Mouse (Mus musculus): Measurements from ENCODE around the gene Ctf1. TPM values are rescaled to one million over a fixed set of nuclear protein-coding genes. Genes with fewer than 3 reads are reported as not detected.

Ctf1 gene
- polyA plus RNA-seq, 1 experiment = 8.3 TPM

DNA sequence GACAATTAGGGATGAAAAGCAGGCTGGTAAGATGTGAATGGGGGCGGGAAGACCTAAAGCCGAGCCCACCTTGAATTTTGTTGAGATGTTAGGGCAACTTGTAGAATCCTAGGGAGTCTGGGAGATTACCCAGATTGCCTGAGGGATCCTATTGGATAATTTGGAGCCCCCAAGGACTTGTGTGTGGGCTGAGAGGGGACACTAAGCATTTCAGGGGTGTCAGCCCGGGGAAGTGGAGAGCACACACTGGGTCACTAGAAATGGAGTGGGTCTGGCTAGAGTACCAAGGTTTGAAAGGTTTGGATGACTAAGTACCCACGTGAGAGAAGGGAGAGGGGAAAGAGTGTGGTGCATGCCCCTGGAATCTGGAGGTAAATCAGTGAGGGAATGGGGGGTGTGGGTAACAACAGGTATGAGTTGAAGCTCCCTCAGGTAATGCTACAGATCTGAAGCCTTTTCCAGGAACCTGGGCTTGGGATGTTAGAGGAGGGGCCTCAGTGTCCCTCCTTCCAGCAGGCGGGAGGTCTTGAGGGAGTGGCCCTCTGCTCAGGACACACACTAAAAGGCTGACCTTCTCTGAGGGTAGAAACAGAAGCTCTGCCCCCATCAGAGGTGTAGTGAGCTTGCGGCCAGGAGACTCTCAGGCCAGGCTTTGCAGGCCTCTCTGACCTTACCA, 35.2 kb downstream of the Ctf1 start:
- H3K4me3 ChIP-seq (ENCODE audit: low read depth, low read length) = no peak overlapping the region
- no peak overlapping the region for H3K27ac ChIP-seq (ENCODE audit: insufficient read depth, low read depth, low read length)
- H3K36me3 ChIP-seq (ENCODE audit: control insufficient read depth, insufficient read depth, low read length) = peaks cover 32% of the 10 kb centered on the region
- TF ChIP-seq CTCF (IDR thresholded peaks at IDR 0.05; ENCODE audit: extremely low read depth, insufficient read length, insufficient replicate concordance, low read depth, low read length) (no peak), POLR2A (IDR thresholded peaks at IDR 0.05; ENCODE audit: low read depth, low read length) (no peak)
- no peaks in the 10 kb centered on the region for H3K27me3 ChIP-seq (ENCODE audit: control insufficient read depth, insufficient read depth, low read length)
- 77% methylated on average over 6 of the region's 6 CpGs for WGBS
- H3K4me1 ChIP-seq (ENCODE audit: control insufficient read depth, insufficient read depth, insufficient read length, low read length) = peaks cover 4% of the 10 kb centered on the region; the same call in 1 of the 2 replicates

DNA sequence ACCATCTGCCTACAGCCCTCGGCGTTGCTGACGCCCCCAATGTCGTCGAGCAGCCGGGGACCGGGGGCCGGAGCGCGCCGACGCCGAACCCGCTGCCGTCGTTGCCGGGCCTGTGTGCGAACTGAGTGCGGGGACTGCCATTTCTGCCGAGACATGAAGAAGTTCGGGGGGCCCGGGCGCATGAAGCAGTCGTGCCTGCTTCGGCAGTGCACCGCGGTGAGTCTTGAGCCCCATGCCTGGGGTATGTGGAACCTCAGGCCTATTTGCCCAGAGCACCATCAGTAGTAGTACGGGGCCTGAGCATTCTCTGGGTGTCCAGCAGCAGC, 35.7 kb downstream of the Ctf1 start:
- H3K4me3 ChIP-seq (ENCODE audit: low read depth, low read length) = no peak overlapping the region
- no peak overlapping the region for H3K27ac ChIP-seq (ENCODE audit: insufficient read depth, low read depth, low read length)
- peaks cover 36% of the 10 kb centered on the region for H3K36me3 ChIP-seq (ENCODE audit: control insufficient read depth, insufficient read depth, low read length)
- no peaks in the 10 kb centered on the region for H3K27me3 ChIP-seq (ENCODE audit: control insufficient read depth, insufficient read depth, low read length)
- WGBS = 93% methylated on average over 28 of the region's 28 CpGs
- H3K4me1 ChIP-seq (ENCODE audit: control insufficient read depth, insufficient read depth, insufficient read length, low read length) = peaks cover 4% of the 10 kb centered on the region; the same call in 1 of the 2 replicates
- TF ChIP-seq POLR2A (IDR thresholded peaks at IDR 0.05; ENCODE audit: low read depth, low read length) (no peak), CTCF (IDR thresholded peaks at IDR 0.05; ENCODE audit: extremely low read depth, insufficient read length, insufficient replicate concordance, low read depth, low read length) (no peak)

DNA sequence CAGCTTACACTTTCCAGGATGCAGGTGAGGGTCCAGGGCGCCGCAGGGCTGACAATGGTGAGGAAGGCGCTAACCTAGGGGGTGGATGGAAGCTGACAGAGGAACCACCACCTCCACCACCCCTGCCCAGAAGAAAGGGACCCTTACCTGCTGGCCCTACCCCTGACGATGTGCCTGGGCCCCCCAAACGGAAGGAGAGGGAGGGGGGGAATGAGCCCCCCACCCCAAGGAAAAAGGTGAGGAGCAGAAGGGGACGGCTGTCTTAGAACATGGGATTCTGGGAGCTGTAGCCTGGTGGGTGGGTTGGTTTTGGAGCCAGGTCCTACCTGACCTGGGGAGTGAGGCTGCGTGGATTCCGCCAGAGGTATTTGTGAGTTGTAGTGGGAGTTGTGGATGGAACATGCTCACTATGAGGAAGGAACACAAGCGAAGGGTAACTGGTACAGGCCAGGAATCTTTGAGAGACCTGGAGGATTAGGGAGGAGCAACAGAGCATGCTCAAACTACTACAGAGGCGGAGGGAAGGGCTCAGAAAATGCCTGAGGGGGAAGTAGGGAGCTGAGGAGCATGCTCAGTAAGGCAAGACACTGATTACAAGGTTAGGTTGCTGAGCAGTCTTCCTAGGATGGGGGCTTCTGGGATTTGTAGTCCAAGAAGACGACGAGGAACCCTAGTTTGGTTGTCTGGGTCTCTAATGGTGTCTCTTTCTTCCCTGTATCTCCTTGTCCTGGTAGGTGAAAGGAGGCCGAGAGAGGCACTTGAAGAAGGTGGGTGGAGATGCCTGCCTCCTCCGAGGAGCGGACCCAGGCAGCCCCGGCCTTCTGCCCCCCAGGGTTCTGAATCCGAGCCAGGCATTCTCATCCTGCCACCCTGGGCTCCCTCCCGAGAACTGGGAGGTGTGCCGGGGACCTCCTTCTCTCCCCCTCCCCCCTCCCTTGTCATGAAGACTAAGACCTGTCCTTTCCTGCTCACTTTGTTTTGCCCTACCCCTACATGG, 37.9 kb downstream of the Ctf1 start:
- H3K4me3 ChIP-seq (ENCODE audit: low read depth, low read length) = no peak overlapping the region
- H3K36me3 ChIP-seq (ENCODE audit: control insufficient read depth, insufficient read depth, low read length) = peaks cover 50% of the 10 kb centered on the region
- H3K27ac ChIP-seq (ENCODE audit: insufficient read depth, low read depth, low read length) = no peak overlapping the region
- no peak for TF ChIP-seq POLR2A (IDR thresholded peaks at IDR 0.05; ENCODE audit: low read depth, low read length)
- no peak for TF ChIP-seq CTCF (IDR thresholded peaks at IDR 0.05; ENCODE audit: extremely low read depth, insufficient read length, insufficient replicate concordance, low read depth, low read length)
- 87% methylated on average over 19 of the region's 19 CpGs for WGBS
- H3K27me3 ChIP-seq (ENCODE audit: control insufficient read depth, insufficient read depth, low read length) = no peaks in the 10 kb centered on the region
- peaks cover 4% of the 10 kb centered on the region; the same call in 1 of the 2 replicates for H3K4me1 ChIP-seq (ENCODE audit: control insufficient read depth, insufficient read depth, insufficient read length, low read length)

DNA sequence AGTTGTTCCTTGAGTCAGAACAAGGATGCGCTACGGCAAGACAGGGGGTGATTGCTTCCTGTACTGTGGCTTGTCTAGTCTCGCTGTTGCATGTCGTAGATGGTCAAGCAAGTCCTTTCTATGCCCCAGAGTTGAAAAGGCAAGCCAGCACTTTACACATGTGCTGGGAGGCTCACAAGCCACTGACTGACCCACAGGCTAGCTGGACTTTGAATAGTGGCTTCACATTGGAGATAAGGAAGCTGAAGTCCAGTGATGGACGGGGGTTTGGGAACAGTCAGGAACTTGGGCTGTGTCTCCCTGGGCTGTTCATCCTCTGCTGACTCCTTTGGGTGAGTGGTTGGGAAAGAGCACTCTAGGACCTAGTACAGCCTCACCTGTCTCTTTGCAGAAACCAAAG, 39.1 kb downstream of the Ctf1 start:
- TF ChIP-seq POLR2A (IDR thresholded peaks at IDR 0.05; ENCODE audit: low read depth, low read length) = no peak
- TF ChIP-seq CTCF (IDR thresholded peaks at IDR 0.05; ENCODE audit: extremely low read depth, insufficient read length, insufficient replicate concordance, low read depth, low read length) = no peak
- H3K27me3 ChIP-seq (ENCODE audit: control insufficient read depth, insufficient read depth, low read length) = no peaks in the 10 kb centered on the region
- H3K36me3 ChIP-seq (ENCODE audit: control insufficient read depth, insufficient read depth, low read length) = peaks cover 51% of the 10 kb centered on the region

DNA sequence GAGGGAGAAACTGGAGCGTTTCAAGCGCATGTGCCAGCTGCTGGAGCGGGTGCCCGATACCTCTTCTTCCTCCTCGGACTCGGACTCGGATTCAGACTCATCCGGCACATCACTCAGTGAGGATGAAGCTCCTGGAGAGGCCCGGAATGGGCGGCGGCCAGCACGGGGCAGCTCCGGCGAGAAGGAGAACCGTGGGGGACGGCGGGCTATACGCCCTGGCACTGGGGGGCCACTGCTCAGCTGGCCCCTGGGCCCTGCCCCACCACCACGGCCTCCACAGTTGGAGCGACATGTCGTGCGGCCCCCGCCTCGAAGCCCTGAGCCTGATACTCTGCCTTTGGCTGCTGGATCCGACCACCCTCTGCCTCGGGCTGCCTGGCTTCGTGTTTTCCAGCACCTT, 39.5 kb downstream of the Ctf1 start:
- WGBS = 95% methylated on average over 27 of the region's 27 CpGs
- H3K27me3 ChIP-seq (ENCODE audit: control insufficient read depth, insufficient read depth, low read length) = no peaks in the 10 kb centered on the region
- H3K4me3 ChIP-seq (ENCODE audit: low read depth, low read length) = no peak overlapping the region
- TF ChIP-seq POLR2A (IDR thresholded peaks at IDR 0.05; ENCODE audit: low read depth, low read length) (no peak), CTCF (IDR thresholded peaks at IDR 0.05; ENCODE audit: extremely low read depth, insufficient read length, insufficient replicate concordance, low read depth, low read length) (no peak)
- H3K4me1 ChIP-seq (ENCODE audit: control insufficient read depth, insufficient read depth, insufficient read length, low read length) = 0 out of 2 replicates have a peak, but pooled peaks cover under 1% of the 10 kb centered on the region
- H3K27ac ChIP-seq (ENCODE audit: insufficient read depth, low read depth, low read length) = no peak overlapping the region
- H3K36me3 ChIP-seq (ENCODE audit: control insufficient read depth, insufficient read depth, low read length) = peaks cover 52% of the 10 kb centered on the region

More for the DNA sequence above, 39.1 kb downstream of the Ctf1 start:
- H3K4me1 ChIP-seq (ENCODE audit: control insufficient read depth, insufficient read depth, insufficient read length, low read length) = peaks cover 4% of the 10 kb centered on the region; the same call in 1 of the 2 replicates
- 87% methylated on average over 5 of the region's 5 CpGs for WGBS
- H3K27ac ChIP-seq (ENCODE audit: insufficient read depth, low read depth, low read length) = no peak overlapping the region
- H3K4me3 ChIP-seq (ENCODE audit: low read depth, low read length) = no peak overlapping the region

DNA sequence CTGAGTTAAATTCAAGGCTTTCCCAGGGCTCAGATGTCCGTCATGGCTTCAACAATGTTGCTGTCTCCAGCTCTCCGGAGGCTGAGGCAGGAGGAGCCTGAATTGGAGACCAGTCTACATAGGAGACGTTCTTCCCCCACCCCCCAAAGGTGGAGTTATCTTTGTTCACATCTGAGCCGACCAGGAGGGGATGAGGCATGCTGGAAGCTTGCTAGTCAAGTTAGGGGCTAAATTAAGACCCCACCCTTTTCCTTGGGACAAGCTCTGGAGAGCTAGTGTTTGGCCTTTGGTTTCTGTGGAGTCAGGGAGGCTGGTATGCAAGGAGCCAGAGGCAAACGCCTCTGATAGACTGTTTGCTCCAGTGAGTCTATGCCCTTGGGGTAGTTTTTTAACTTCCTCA, 40.6 kb downstream of the Ctf1 start:
- WGBS = 59% methylated on average over 5 of the region's 5 CpGs
- H3K27me3 ChIP-seq (ENCODE audit: control insufficient read depth, insufficient read depth, low read length) = no peaks in the 10 kb centered on the region
- TF ChIP-seq CTCF (IDR thresholded peaks at IDR 0.05; ENCODE audit: extremely low read depth, insufficient read length, insufficient replicate concordance, low read depth, low read length) (no peak), POLR2A (IDR thresholded peaks at IDR 0.05; ENCODE audit: low read depth, low read length) (no peak)
- no peaks in the 10 kb centered on the region for H3K4me1 ChIP-seq (ENCODE audit: control insufficient read depth, insufficient read depth, insufficient read length, low read length)
- H3K27ac ChIP-seq (ENCODE audit: insufficient read depth, low read depth, low read length) = no peak overlapping the region
- H3K36me3 ChIP-seq (ENCODE audit: control insufficient read depth, insufficient read depth, low read length) = peaks cover 55% of the 10 kb centered on the region
- no peak overlapping the region for H3K4me3 ChIP-seq (ENCODE audit: low read depth, low read length)

DNA sequence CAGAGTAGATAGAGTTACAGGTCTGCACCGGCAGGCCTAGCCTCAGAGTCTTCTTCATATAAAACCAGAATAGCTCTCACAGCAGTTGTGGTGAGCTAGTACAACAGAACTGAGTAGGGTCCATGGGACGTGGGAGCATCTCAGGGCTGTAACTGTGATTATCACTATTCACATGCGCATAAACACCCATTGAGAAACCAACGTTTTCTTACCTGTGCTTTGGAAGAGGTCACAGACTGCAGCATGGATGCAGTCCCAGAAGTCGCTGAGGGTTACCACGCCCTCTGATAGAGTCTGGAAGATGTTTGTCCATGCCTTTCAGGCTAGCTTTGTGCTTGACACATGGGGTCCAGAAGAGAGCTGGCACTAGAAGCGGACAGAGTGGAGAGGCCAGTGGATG, 41.2 kb downstream of the Ctf1 start:
- no peaks in the 10 kb centered on the region for H3K4me1 ChIP-seq (ENCODE audit: control insufficient read depth, insufficient read depth, insufficient read length, low read length)
- H3K27me3 ChIP-seq (ENCODE audit: control insufficient read depth, insufficient read depth, low read length) = no peaks in the 10 kb centered on the region
- H3K4me3 ChIP-seq (ENCODE audit: low read depth, low read length) = no peak overlapping the region
- peaks cover 55% of the 10 kb centered on the region for H3K36me3 ChIP-seq (ENCODE audit: control insufficient read depth, insufficient read depth, low read length)
- H3K27ac ChIP-seq (ENCODE audit: insufficient read depth, low read depth, low read length) = no peak overlapping the region
- TF ChIP-seq POLR2A (IDR thresholded peaks at IDR 0.05; ENCODE audit: low read depth, low read length) (no peak), CTCF (IDR thresholded peaks at IDR 0.05; ENCODE audit: extremely low read depth, insufficient read length, insufficient replicate concordance, low read depth, low read length) (no peak)
- 75% methylated on average over 7 of the region's 7 CpGs for WGBS

Data from small intestine, adult 2 months (tissue).